Mouse (Mus musculus): ENCODE results near the gene Cpne1. TPM values are rescaled to one million over a fixed set of nuclear protein-coding genes. Genes with fewer than 3 reads are reported as not detected.

Cpne1 gene
- polyA plus RNA-seq, 1 experiment: 54.6 TPM

- Histone ChIP-seq H3K36me3 (ENCODE audit: control insufficient read depth, insufficient read depth) (peaks cover 59% of the 10 kb centered on the region), H3K79me2 (ENCODE audit: control insufficient read depth, insufficient read depth) (peaks cover 100% of the 10 kb centered on the region), H3K4me3 (ENCODE audit: insufficient read depth, poor library complexity, severe bottlenecking) (no peak overlapping the region), H3K27me3 (ENCODE audit: control insufficient read depth, insufficient read depth, insufficient read length) (no peaks in the 10 kb centered on the region), H3ac (ENCODE audit: control insufficient read depth, insufficient read length, low read depth) (no peak overlapping the region), H3K79me3 (ENCODE audit: low read depth) (peaks cover 78% of the 10 kb centered on the region)
- TF ChIP-seq CTCF (IDR thresholded peaks at IDR 0.05; ENCODE audit: control insufficient read depth, insufficient read depth, insufficient read length): no peak
- TF ChIP-seq MYOD1 (IDR thresholded peaks at IDR 0.05; ENCODE audit: control insufficient read depth, insufficient read length, low read depth): no peak
- TF ChIP-seq CEBPB (IDR thresholded peaks at IDR 0.05; ENCODE audit: low read depth): no peak
- TF ChIP-seq FOSL1 (IDR thresholded peaks at IDR 0.05; ENCODE audit: insufficient read depth, low read length, poor library complexity, severe bottlenecking): no peak
- no peak for TF ChIP-seq MAX (IDR thresholded peaks at IDR 0.05)
- no peak for TF ChIP-seq MYOG (IDR thresholded peaks at IDR 0.05; ENCODE audit: control insufficient read depth, extremely low read depth, insufficient read length)
- no peak for TF ChIP-seq USF1 (IDR thresholded peaks at IDR 0.05; ENCODE audit: low read depth)
Measured at GRCm38 (mm10) chr2:156091926-156092325, 19.8 kb downstream of the Cpne1 start.

GRCm38 (mm10) chr2:156089799-156090198, 22.0 kb downstream of the Cpne1 start:
- TF ChIP-seq USF1 (IDR thresholded peaks at IDR 0.05; ENCODE audit: low read depth) (no peak), MYOD1 (IDR thresholded peaks at IDR 0.05; ENCODE audit: control insufficient read depth, insufficient read length, low read depth) (no peak), FOSL1 (IDR thresholded peaks at IDR 0.05; ENCODE audit: insufficient read depth, low read length, poor library complexity, severe bottlenecking) (no peak), MAX (IDR thresholded peaks at IDR 0.05) (no peak), CEBPB (IDR thresholded peaks at IDR 0.05; ENCODE audit: low read depth) (no peak), CTCF (IDR thresholded peaks at IDR 0.05; ENCODE audit: control insufficient read depth, insufficient read depth, insufficient read length) (no peak), MYOG (IDR thresholded peaks at IDR 0.05; ENCODE audit: control insufficient read depth, extremely low read depth, insufficient read length) (no peak)
- Histone ChIP-seq H3K4me3 (ENCODE audit: insufficient read depth, poor library complexity, severe bottlenecking) (no peak overlapping the region), H3K79me2 (ENCODE audit: control insufficient read depth, insufficient read depth) (peaks cover 100% of the 10 kb centered on the region), H3ac (ENCODE audit: control insufficient read depth, insufficient read length, low read depth) (no peak overlapping the region), H3K27me3 (ENCODE audit: control insufficient read depth, insufficient read depth, insufficient read length) (no peaks in the 10 kb centered on the region), H3K79me3 (ENCODE audit: low read depth) (peaks cover 78% of the 10 kb centered on the region), H3K36me3 (ENCODE audit: control insufficient read depth, insufficient read depth) (peaks cover 43% of the 10 kb centered on the region)

- Histone ChIP-seq H3ac (ENCODE audit: control insufficient read depth, insufficient read length, low read depth) (no peak overlapping the region), H3K36me3 (ENCODE audit: control insufficient read depth, insufficient read depth) (peaks cover 27% of the 10 kb centered on the region), H3K27me3 (ENCODE audit: control insufficient read depth, insufficient read depth, insufficient read length) (no peaks in the 10 kb centered on the region), H3K79me3 (ENCODE audit: low read depth) (peaks cover 76% of the 10 kb centered on the region), H3K4me3 (ENCODE audit: insufficient read depth, poor library complexity, severe bottlenecking) (no peak overlapping the region), H3K79me2 (ENCODE audit: control insufficient read depth, insufficient read depth) (peaks cover 100% of the 10 kb centered on the region)
- no peak for TF ChIP-seq MYOD1 (IDR thresholded peaks at IDR 0.05; ENCODE audit: control insufficient read depth, insufficient read length, low read depth)
- peak; percentile 27 for TF ChIP-seq USF1 (IDR thresholded peaks at IDR 0.05; ENCODE audit: low read depth)
- no peak for TF ChIP-seq FOSL1 (IDR thresholded peaks at IDR 0.05; ENCODE audit: insufficient read depth, low read length, poor library complexity, severe bottlenecking)
Measured at GRCm38 (mm10) chr2:156087391-156088110, 24.2 kb downstream of the Cpne1 start.

GRCm38 (mm10) chr2:156084541-156084940, 27.2 kb downstream of the Cpne1 start:
- Histone ChIP-seq H3K36me3 (ENCODE audit: control insufficient read depth, insufficient read depth) (peaks cover 19% of the 10 kb centered on the region), H3K27me3 (ENCODE audit: control insufficient read depth, insufficient read depth, insufficient read length) (no peaks in the 10 kb centered on the region), H3ac (ENCODE audit: control insufficient read depth, insufficient read length, low read depth) (no peak overlapping the region), H3K79me3 (ENCODE audit: low read depth) (peaks cover 66% of the 10 kb centered on the region), H3K79me2 (ENCODE audit: control insufficient read depth, insufficient read depth) (peaks cover 100% of the 10 kb centered on the region), H3K4me3 (ENCODE audit: insufficient read depth, poor library complexity, severe bottlenecking) (no peak overlapping the region)
- TF ChIP-seq USF1 (IDR thresholded peaks at IDR 0.05; ENCODE audit: low read depth): no peak
- TF ChIP-seq MAX (IDR thresholded peaks at IDR 0.05): no peak
- no peak for TF ChIP-seq CEBPB (IDR thresholded peaks at IDR 0.05; ENCODE audit: low read depth)
- TF ChIP-seq FOSL1 (IDR thresholded peaks at IDR 0.05; ENCODE audit: insufficient read depth, low read length, poor library complexity, severe bottlenecking): no peak
- TF ChIP-seq MYOG (IDR thresholded peaks at IDR 0.05; ENCODE audit: control insufficient read depth, extremely low read depth, insufficient read length): no peak
- no peak for TF ChIP-seq CTCF (IDR thresholded peaks at IDR 0.05; ENCODE audit: control insufficient read depth, insufficient read depth, insufficient read length)
- TF ChIP-seq MYOD1 (IDR thresholded peaks at IDR 0.05; ENCODE audit: control insufficient read depth, insufficient read length, low read depth): no peak

GRCm38 (mm10) chr2:156080391-156080790, 31.4 kb downstream of the Cpne1 start:
- no peak for TF ChIP-seq FOSL1 (IDR thresholded peaks at IDR 0.05; ENCODE audit: insufficient read depth, low read length, poor library complexity, severe bottlenecking)
- TF ChIP-seq MAX (IDR thresholded peaks at IDR 0.05): no peak
- TF ChIP-seq USF1 (IDR thresholded peaks at IDR 0.05; ENCODE audit: low read depth): no peak
- TF ChIP-seq MYOG (IDR thresholded peaks at IDR 0.05; ENCODE audit: control insufficient read depth, extremely low read depth, insufficient read length): no peak
- TF ChIP-seq CEBPB (IDR thresholded peaks at IDR 0.05; ENCODE audit: low read depth): no peak
- no peak for TF ChIP-seq MYOD1 (IDR thresholded peaks at IDR 0.05; ENCODE audit: control insufficient read depth, insufficient read length, low read depth)
- TF ChIP-seq CTCF (IDR thresholded peaks at IDR 0.05; ENCODE audit: control insufficient read depth, insufficient read depth, insufficient read length): no peak
- Histone ChIP-seq H3K79me2 (ENCODE audit: control insufficient read depth, insufficient read depth) (peaks cover 65% of the 10 kb centered on the region), H3K36me3 (ENCODE audit: control insufficient read depth, insufficient read depth) (peaks cover 33% of the 10 kb centered on the region), H3K4me3 (ENCODE audit: insufficient read depth, poor library complexity, severe bottlenecking) (no peak overlapping the region), H3K79me3 (ENCODE audit: low read depth) (peaks cover 38% of the 10 kb centered on the region), H3K27me3 (ENCODE audit: control insufficient read depth, insufficient read depth, insufficient read length) (no peaks in the 10 kb centered on the region), H3ac (ENCODE audit: control insufficient read depth, insufficient read length, low read depth) (no peak overlapping the region)
